Comparison of ENCODE assay signal across 8 mouse cellular contexts in genomic region chr19:5843781-5844691, GRCm38 (mm10). TPM values are rescaled to one million over a fixed set of nuclear protein-coding genes. Genes with fewer than 3 reads are reported as not detected.
DNase-seq lines count a peak whose midpoint lies in the region; ATAC-seq and TF ChIP-seq lines count a peak whose summit lies in the region.

No protein-coding gene starts in this region.

- peak; percentile 80 for TF ChIP-seq POLR2A in myocyte (IDR thresholded peaks at IDR 0.05; ENCODE audit: insufficient read length, low read depth)

- no peaks in the 10 kb centered on the region for H3K27me3 ChIP-seq in heart, embryonic 14.5 days (ENCODE audit: control insufficient read depth, insufficient read depth, low read length)
- H3K27me3 ChIP-seq in limb, embryonic 10.5 days (ENCODE audit: low read depth, poor library complexity, severe bottlenecking), result no peaks in the 10 kb centered on the region
- H3K27me3 ChIP-seq in myocyte (ENCODE audit: control insufficient read depth, insufficient read depth, insufficient read length), result no peaks in the 10 kb centered on the region

- peak; percentile 97 for DNase-seq in heart, adult 11 months
- no peak for DNase-seq in heart, postnatal 25 days (ENCODE audit: low spot score)
- DNase-seq in limb, embryonic 10.5 days (ENCODE audit: low spot score), result no peak
- DNase-seq in frontal cortex, postnatal 10 days (ENCODE audit: low spot score in 2 of 2), result no peak
- DNase-seq in layer of hippocampus, adult 18-20 months (ENCODE audit: low spot score in 2 of 2), result no peak

- H3K4me3 ChIP-seq in brown adipose tissue, adult 24 weeks (ENCODE audit: insufficient read depth, low read depth, low read length), result peak overlapping the region; percentile 67
- peak overlapping the region; percentile 25 to 44 for H3K4me3 ChIP-seq in heart, embryonic 14.5 days (ENCODE audit: control insufficient read depth in 1 of 2, insufficient read depth in 1 of 2, low read depth in 1 of 2, low read length in 2 of 2)
- H3K4me3 ChIP-seq in limb, embryonic 10.5 days, result peak overlapping the region; percentile 46; the same call in 1 of the 2 replicates
- H3K4me3 ChIP-seq in myocyte, result peak overlapping the region; percentile 100

- H3K9ac ChIP-seq in heart, embryonic 14.5 days (ENCODE audit: low read length), result peak overlapping the region; percentile 75

- H3K9me3 ChIP-seq in heart, embryonic 14.5 days (ENCODE audit: control insufficient read depth, low read length), result no peaks in the 10 kb centered on the region
- no peaks in the 10 kb centered on the region for H3K9me3 ChIP-seq in limb, embryonic 10.5 days (replicated peaks)

- H3K27ac ChIP-seq in brown adipose tissue, adult 24 weeks (replicated peaks; ENCODE audit: low read depth, low read length), result peak overlapping the region; percentile 100
- H3K27ac ChIP-seq in heart, embryonic 14.5 days (replicated peaks in 1 of 2; ENCODE audit: control insufficient read depth in 1 of 2, insufficient read depth in 1 of 2, low read depth in 2 of 2, low read length in 2 of 2), result peak overlapping the region; percentile 95 to 98; a peak in 3 of 4 replicates
- peak overlapping the region; percentile 93 for H3K27ac ChIP-seq in limb, embryonic 10.5 days

- no peaks in the 10 kb centered on the region for H3K36me3 ChIP-seq in heart, embryonic 14.5 days (ENCODE audit: control insufficient read depth, insufficient read depth, low read length)
- H3K36me3 ChIP-seq in limb, embryonic 10.5 days, result no peaks in the 10 kb centered on the region
- peaks cover 13% of the 10 kb centered on the region for H3K36me3 ChIP-seq in myocyte (ENCODE audit: control insufficient read depth, insufficient read depth)

- peaks cover 13% of the 10 kb centered on the region for H3K4me1 ChIP-seq in brown adipose tissue, adult 24 weeks (ENCODE audit: control insufficient read depth, insufficient read depth, insufficient read length, low read length)
- peaks cover 60 to 85% of the 10 kb centered on the region in 2 experiments for H3K4me1 ChIP-seq in heart, embryonic 14.5 days (ENCODE audit: control insufficient read depth in 2 of 2, insufficient read depth in 2 of 2, low read length in 2 of 2)
- peaks cover 72% of the 10 kb centered on the region for H3K4me1 ChIP-seq in limb, embryonic 10.5 days

- H3K79me2 ChIP-seq in myocyte (ENCODE audit: control insufficient read depth, insufficient read depth), result peaks cover 66% of the 10 kb centered on the region

- peak overlapping the region; percentile 66 for H3K4me2 ChIP-seq in heart, embryonic 14.5 days (ENCODE audit: low read length)
- peak overlapping the region; percentile 87 for H3K4me2 ChIP-seq in myocyte (ENCODE audit: low read depth)

- ATAC-seq in heart, embryonic 14.5 days (ENCODE audit: insufficient number of reproducible peaks, insufficient read depth, low FRiP score, low read depth), result no peak

- 69% methylated on average over 30 of the region's 30 CpGs for WGBS in heart, embryonic 14.5 days
- 89% methylated on average over 30 of the region's 30 CpGs for WGBS in limb, embryonic 10.5 days

- H3ac ChIP-seq in myocyte (ENCODE audit: control insufficient read depth, insufficient read length), result peak overlapping the region; percentile 93

- intact Hi-C loops in heart, postnatal 25 days (cut with DNase I), result no loop called here

TF ChIP-seq in myocyte, 11 proteins besides CTCF, POLR2A, EP300 and RAD21:
- TF ChIP-seq E2F4 (IDR thresholded peaks at IDR 0.05; ENCODE audit: insufficient read depth) (no peak), POLR2AphosphoS2 (IDR thresholded peaks at IDR 0.05; ENCODE audit: insufficient read length, low read depth) (peak; percentile 84), SRF (IDR thresholded peaks at IDR 0.05; ENCODE audit: control insufficient read depth, insufficient read length, low read depth) (no peak), CEBPB (IDR thresholded peaks at IDR 0.05; ENCODE audit: insufficient read depth, poor library complexity, severe bottlenecking) (peak; percentile 47), USF1 (IDR thresholded peaks at IDR 0.05; ENCODE audit: low read depth) (no peak), MYOD1 (IDR thresholded peaks at IDR 0.05; ENCODE audit: control insufficient read depth in 1 of 3, insufficient read length in 2 of 3, low read depth in 2 of 3) (peak in 1 of 3 experiments; percentile 36)

RNA-seq across cellular contexts. Expression of gene Frmd8, which starts 31.0 kb away (rescaled TPM):
- total RNA-seq in heart, postnatal 25 days (2021), result 10 to 100 TPM in 1 of 2 experiments, 1 to 10 TPM in 1; 8.9 to 11.1 TPM
- 6.6 and 7.0 TPM in 2 replicates for polyA plus RNA-seq in brown adipose tissue, adult 24 weeks (2012; ENCODE audit: insufficient read depth, insufficient read length, missing spikeins)
- 18.5 and 19.2 TPM in 2 replicates for polyA plus RNA-seq in heart, embryonic 14.5 days (2014; fragmentation: Nextera tagmentation; extraction: Ambion mirVana)
- 43.5 and 48.7 TPM in 2 replicates for polyA plus RNA-seq in limb, embryonic 10.5 days (2016; fragmentation: Nextera tagmentation; extraction: Ambion mirVana)
- 22.3 TPM for polyA plus RNA-seq in myocyte (2012; fragmentation: generic; extraction: Trizol)
- total RNA-seq in layer of hippocampus, adult 18-20 months (2021), result 10 to 100 TPM; 12.7 to 13.0 TPM

RNA-seq across cellular contexts. Expression of gene Slc25a45, which starts 33.6 kb away (rescaled TPM):
- total RNA-seq in heart, postnatal 25 days (2021), result 1 to 10 TPM; 3.5 to 4.1 TPM
- polyA plus RNA-seq in brown adipose tissue, adult 24 weeks (2012; ENCODE audit: insufficient read depth, insufficient read length, missing spikeins), result 2.3 and 2.4 TPM in 2 replicates
- 1.7 and 2.8 TPM in 2 replicates for polyA plus RNA-seq in heart, embryonic 14.5 days (2014; fragmentation: Nextera tagmentation; extraction: Ambion mirVana)
- polyA plus RNA-seq in limb, embryonic 10.5 days (2016; fragmentation: Nextera tagmentation; extraction: Ambion mirVana), result 1.8 TPM in 2 replicates
- polyA plus RNA-seq in myocyte (2012; fragmentation: generic; extraction: Trizol), result 5.2 TPM
- total RNA-seq in layer of hippocampus, adult 18-20 months (2021), result 1 to 10 TPM; 2.9 to 3.2 TPM

RNA-seq across cellular contexts. Expression of gene Tigd3, which starts 49.9 kb away (rescaled TPM):
- under 1 TPM; 0.22 to 0.68 TPM for total RNA-seq in heart, postnatal 25 days (2021)
- not detected in 2 replicates for polyA plus RNA-seq in brown adipose tissue, adult 24 weeks (2012; ENCODE audit: insufficient read depth, insufficient read length, missing spikeins)
- polyA plus RNA-seq in heart, embryonic 14.5 days (2014; fragmentation: Nextera tagmentation; extraction: Ambion mirVana), result 1.1 and 1.8 TPM in 2 replicates
- polyA plus RNA-seq in limb, embryonic 10.5 days (2016; fragmentation: Nextera tagmentation; extraction: Ambion mirVana), result 5.2 and 5.9 TPM in 2 replicates
- polyA plus RNA-seq in myocyte (2012; fragmentation: generic; extraction: Trizol), result 0.31 TPM
- total RNA-seq in layer of hippocampus, adult 18-20 months (2021), result 1 to 10 TPM; 2.5 TPM

Comparison
In these comparisons a context has a peak if more than half of its experiments do, and no peak if none do; other contexts are left out.
1. H3K4me3 ChIP-seq: peak in every context shown above with its lines; median percentile 100 in myocyte; 67 in brown adipose tissue, adult 24 weeks; 46 in limb, embryonic 10.5 days; 34 in heart, embryonic 14.5 days.